Mouse (Mus musculus) G1E (cell line): ENCODE data around the gene Ercc6l2.

ENCODE experiments used
- CTCF ChIP-seq: IDR thresholded peaks from 2 replicates; pipeline ENCODE4 v1.5.1; 2012; ENCODE audit warnings: low read depth, low read length, inconsistent platforms, mixed read lengths
- GATA1 ChIP-seq: IDR thresholded peaks from 2 replicates; pipeline ENCODE4 v1.6.1; 2012; ENCODE audit warnings: borderline replicate concordance, low read length, inconsistent platforms, mixed read lengths
- GATA2 ChIP-seq: IDR thresholded peaks from 2 replicates; pipeline ENCODE4 v1.6.1; 2012; ENCODE audit warnings: low read depth, low read length, inconsistent platforms, borderline replicate concordance
- POLR2AphosphoS5 ChIP-seq: IDR thresholded peaks from 2 replicates; pipeline ENCODE4 v1.6.1; 2012; ENCODE audit warnings: low read depth, low read length, inconsistent platforms; ENCODE audit not compliant: insufficient replicate concordance
- TAL1 ChIP-seq: conservative IDR thresholded peaks from 2 replicates; pipeline ENCODE4 v1.6.1; 2012; ENCODE audit warnings: low read depth, low read length, inconsistent platforms, mixed read lengths

DNA sequence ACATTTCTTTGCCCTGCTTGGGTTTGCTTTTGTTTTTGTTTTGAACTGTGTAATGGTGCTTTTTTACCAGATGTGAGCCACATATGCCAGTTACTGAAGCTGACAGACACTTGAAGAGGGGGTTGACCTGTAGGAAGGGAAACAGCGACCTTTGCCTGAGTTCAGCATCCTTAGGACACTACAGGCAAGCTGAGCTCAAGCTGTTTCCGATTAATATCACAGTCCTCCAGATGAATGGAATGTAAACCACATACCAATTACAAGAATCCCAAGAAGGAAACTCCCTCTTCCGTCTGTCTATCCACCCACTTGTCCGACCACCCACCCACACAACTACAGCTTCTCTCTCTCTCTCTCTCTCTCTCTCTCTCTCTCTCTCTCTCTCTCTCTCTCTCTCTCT is 112.3 kb downstream of the Ercc6l2 start:
- TF ChIP-seq CTCF (no peak), GATA1 (no peak), POLR2AphosphoS5 (no peak), TAL1 (no peak), GATA2 (no peak)
